Mouse (Mus musculus): ENCODE measurements around the gene Prl8a9. TPM values are rescaled to one million over a fixed set of nuclear protein-coding genes. Genes with fewer than 3 reads are reported as not detected.

Gene Prl8a9
- polyA plus RNA-seq (2014; fragmentation: Illumina TruSeq; extraction: RNeasy Lipid Tissue Mini Kit (QIAGEN cat#74804); ENCODE audit: low read depth, low replicate concordance): not detected

DNA sequence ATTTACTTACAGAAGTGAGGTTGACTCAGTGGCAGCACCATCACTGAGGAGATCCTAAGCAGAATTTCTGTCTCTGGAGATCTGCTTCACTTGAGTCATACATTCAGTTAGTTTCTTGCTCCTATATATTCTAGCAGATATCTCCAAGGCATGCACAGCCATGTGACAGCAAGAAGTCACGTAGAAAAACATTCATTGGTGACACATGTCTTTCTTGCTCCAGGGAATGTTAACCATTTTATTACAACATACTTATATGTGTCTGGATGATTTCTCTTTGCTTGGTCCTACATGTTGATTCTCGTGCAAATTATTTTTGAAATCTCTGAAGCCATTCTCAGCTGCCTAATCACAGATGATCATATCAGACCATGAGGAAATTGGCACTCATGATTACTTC, at the start of gene Prl8a9:
Gene Prl8a9, minus strand, starts transcription at position 101 of the 400 bp plus-strand sequence.

GRCm38 (mm10) chr13:27610482-27610881, 46.1 kb upstream of the Prl8a9 start, which contains the start of gene Prl7b1:
TSS of gene Prl7b1 (minus strand) at chr13:27610582.

GRCm38 (mm10) chr13:27582071-27582470, 17.7 kb upstream of the Prl8a9 start, which contains the start of gene Prl8a1:
TSS of gene Prl8a1 (minus strand) at chr13:27582171.

GRCm38 (mm10) chr13:27513117-27513516, 51.3 kb downstream of the Prl8a9 start, which contains the start of gene Prl8a8:
TSS of gene Prl8a8 (minus strand) at chr13:27513217.

Other genes with a start within 250 kb of the Prl8a9 start
- gene Prl8a2, start 218.9 kb downstream of the Prl8a9 start, polyA plus RNA-seq (2014; fragmentation: Illumina TruSeq; extraction: RNeasy Lipid Tissue Mini Kit (QIAGEN cat#74804); ENCODE audit: low read depth, low replicate concordance): not detected
- not detected for gene Prl2b1, start 173.8 kb downstream of the Prl8a9 start, polyA plus RNA-seq (2014; fragmentation: Illumina TruSeq; extraction: RNeasy Lipid Tissue Mini Kit (QIAGEN cat#74804); ENCODE audit: low read depth, low replicate concordance)
- gene Prl8a6, start 125.9 kb downstream of the Prl8a9 start, polyA plus RNA-seq (2014; fragmentation: Illumina TruSeq; extraction: RNeasy Lipid Tissue Mini Kit (QIAGEN cat#74804); ENCODE audit: low read depth, low replicate concordance): not detected
- gene Prl8a8, start 51.4 kb downstream of the Prl8a9 start, polyA plus RNA-seq (2014; fragmentation: Illumina TruSeq; extraction: RNeasy Lipid Tissue Mini Kit (QIAGEN cat#74804); ENCODE audit: low read depth, low replicate concordance): not detected
- gene Prl8a1, start 17.6 kb upstream of the Prl8a9 start, polyA plus RNA-seq (2014; fragmentation: Illumina TruSeq; extraction: RNeasy Lipid Tissue Mini Kit (QIAGEN cat#74804); ENCODE audit: low read depth, low replicate concordance): not detected
- gene Prl7b1, start 46.0 kb upstream of the Prl8a9 start, polyA plus RNA-seq (2014; fragmentation: Illumina TruSeq; extraction: RNeasy Lipid Tissue Mini Kit (QIAGEN cat#74804); ENCODE audit: low read depth, low replicate concordance): not detected
- gene Prl7a1, start 77.9 kb upstream of the Prl8a9 start, polyA plus RNA-seq (2014; fragmentation: Illumina TruSeq; extraction: RNeasy Lipid Tissue Mini Kit (QIAGEN cat#74804); ENCODE audit: low read depth, low replicate concordance): not detected
- not detected for gene Prl7a2, start 103.4 kb upstream of the Prl8a9 start, polyA plus RNA-seq (2014; fragmentation: Illumina TruSeq; extraction: RNeasy Lipid Tissue Mini Kit (QIAGEN cat#74804); ENCODE audit: low read depth, low replicate concordance)
- not detected for gene Prl7d1, start 152.1 kb upstream of the Prl8a9 start, polyA plus RNA-seq (2014; fragmentation: Illumina TruSeq; extraction: RNeasy Lipid Tissue Mini Kit (QIAGEN cat#74804); ENCODE audit: low read depth, low replicate concordance)
- gene Prl7c1, start 216.2 kb upstream of the Prl8a9 start, polyA plus RNA-seq (2014; fragmentation: Illumina TruSeq; extraction: RNeasy Lipid Tissue Mini Kit (QIAGEN cat#74804); ENCODE audit: low read depth, low replicate concordance): 0.21 TPM
- not detected for gene Prl2a1, start 237.0 kb upstream of the Prl8a9 start, polyA plus RNA-seq (2014; fragmentation: Illumina TruSeq; extraction: RNeasy Lipid Tissue Mini Kit (QIAGEN cat#74804); ENCODE audit: low read depth, low replicate concordance)

Data from testis, adult 10 weeks (tissue).